Mouse (Mus musculus): Measurements from ENCODE around the gene Gm21904.
"Not testable (repeated sequence)": the region's sequence is repeated elsewhere in the genome, so short reads cannot be mapped to it uniquely, and the experiment has no call there.

The Gm21904 gene

DNA sequence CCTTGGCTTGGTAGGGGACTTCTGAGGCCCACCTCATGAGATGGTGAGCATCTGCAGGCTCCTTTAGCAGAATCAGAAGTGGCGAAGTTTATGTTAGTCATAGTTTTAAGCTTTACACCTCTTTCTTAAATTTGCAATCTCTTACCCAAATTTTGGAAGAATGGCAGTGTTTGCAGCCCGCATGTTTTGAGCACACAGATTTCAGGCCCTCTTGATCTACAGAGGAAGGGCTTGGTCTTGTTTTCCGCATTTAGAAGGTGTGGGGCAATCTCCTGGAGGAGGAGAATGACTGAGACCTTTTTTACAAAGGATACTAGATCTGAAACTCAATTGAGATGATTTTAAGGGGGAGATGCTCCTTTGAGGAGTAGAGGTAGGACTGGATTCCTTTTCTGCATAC lies at the start of gene Gm21904:
Gene Gm21904, minus strand, starts transcription at position 101 of the 400 bp plus-strand sequence.
- DNase-seq (ENCODE audit: low spot score in 2 of 2), result not testable (repeated sequence)

DNA sequence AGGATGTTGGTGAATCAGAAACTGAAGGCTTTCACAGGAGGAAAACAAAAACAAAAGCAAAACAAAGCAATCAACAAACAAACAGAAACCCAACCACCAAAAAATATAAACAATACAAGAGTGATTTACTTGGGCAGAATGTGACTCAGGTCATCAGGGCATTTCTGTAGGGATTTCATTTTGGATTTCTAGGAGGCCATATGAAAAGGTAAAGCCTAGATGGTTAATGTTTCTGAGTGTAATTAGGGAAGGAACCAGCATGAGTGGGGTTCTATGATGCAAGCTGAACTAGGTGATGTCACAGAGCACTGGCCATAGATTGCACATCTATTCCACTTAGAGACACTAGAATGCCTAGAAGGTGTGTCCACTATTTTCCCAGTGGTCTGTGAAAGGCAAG lies 28.4 kb upstream of the Gm21904 start, which contains the start of the genes Gm20772 and Gm20831:
Gene Gm20772, plus strand, starts transcription at position 301 of the 400 bp plus-strand sequence.
Gene Gm20831, plus strand, starts transcription at position 301 of the 400 bp plus-strand sequence.
- not testable (repeated sequence) for DNase-seq (ENCODE audit: low spot score in 2 of 2)
